Mouse (Mus musculus) spleen, adult 18-20 months (tissue): Measurements from ENCODE around the gene Rmdn2.
A peak's percentile ranks its signal among the peaks of the same experiment; 100 is the strongest.

Source experiments
- DNase-seq, 2 experiments: peaks; one replicate each; pipeline ENCODE4 v3.0.0; 2022; ENCODE audit warnings: mixed read lengths in 2 of 2

The Rmdn2 gene

GRCm38 (mm10) chr17:79611545-79611944 is at the start of gene Rmdn2:
TSS of gene Rmdn2 (plus strand) at chr17:79611863.
- DNase-seq = no peak

GRCm38 (mm10) chr17:79563067-79563620 is 48.5 kb upstream of the Rmdn2 start:
- DNase-seq = no peak

- no peak for DNase-seq
Observed at GRCm38 (mm10) chr17:79563721-79564120, 47.9 kb upstream of the Rmdn2 start.

DNA sequence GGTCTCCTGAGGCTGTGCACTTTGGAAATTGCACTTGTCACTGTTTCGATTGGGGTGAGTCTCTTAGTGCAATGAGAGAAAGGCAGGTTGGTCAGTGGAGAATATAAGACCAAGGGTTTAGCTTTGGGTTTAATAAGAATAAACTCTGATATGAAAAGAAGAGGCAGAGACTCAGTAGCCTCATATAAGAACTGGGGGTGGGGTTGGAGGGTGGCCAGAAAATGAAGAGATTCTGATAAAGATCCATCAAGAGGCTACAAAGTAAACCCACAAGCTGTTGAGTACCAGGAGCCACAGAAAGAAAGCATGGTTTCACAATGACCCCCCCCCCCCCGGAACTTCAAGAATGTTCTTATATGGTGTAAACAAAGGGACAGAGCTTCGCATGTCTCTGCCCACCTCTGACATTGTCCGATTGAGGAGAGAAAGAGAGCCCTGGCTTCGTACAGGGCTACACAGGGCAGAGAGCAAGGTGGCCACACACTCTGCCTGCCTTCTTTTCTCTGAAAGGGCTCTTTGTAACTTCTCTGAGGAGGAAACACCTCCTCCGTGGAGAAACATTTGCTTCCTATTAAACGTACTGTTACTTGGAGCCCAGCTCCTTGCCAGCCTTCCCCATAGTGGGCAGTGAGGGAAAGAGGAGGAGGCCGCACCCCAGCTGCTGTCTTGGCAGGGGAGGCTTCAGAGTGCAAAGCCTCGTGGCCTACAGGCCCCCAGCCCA is 46.3 kb upstream of the Rmdn2 start:
- no peak for DNase-seq

GRCm38 (mm10) chr17:79568401-79568800 is 43.3 kb upstream of the Rmdn2 start:
- no peak for DNase-seq

- no peak for DNase-seq
Observed at GRCm38 (mm10) chr17:79578328-79578727, 33.3 kb upstream of the Rmdn2 start.

DNA sequence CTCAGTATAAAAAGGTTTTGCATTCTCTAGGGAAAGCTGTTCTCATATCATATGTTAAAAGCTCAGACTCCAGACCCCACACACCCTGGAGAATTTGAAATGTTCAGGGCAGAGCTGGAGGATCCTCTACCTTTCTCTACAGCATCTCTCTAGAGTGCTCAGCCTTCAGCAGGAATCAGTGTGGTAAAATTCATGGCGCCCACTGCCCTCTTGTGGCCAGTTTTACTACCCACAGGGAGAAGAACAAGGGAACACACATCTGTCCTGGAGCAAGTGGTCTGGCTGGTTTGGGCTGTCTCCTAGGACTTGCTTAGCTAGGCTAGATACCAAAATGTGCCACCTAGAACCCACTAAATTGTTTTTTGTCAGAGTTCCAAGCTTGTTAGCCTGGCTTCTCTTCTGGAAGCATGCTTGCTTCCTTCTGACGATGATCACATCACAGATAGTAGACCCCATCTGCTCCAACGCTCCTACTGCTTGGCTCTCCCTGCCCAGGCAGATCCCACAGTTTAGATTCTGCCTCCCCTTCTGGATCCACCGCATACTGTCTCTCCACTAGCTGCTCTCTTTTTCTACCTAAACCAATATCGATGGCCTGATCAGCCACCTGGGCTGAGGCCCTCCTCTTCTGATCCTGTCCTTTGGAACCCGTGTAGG is 31.3 kb upstream of the Rmdn2 start:
- peak; percentile 21 to 67 for DNase-seq

DNA sequence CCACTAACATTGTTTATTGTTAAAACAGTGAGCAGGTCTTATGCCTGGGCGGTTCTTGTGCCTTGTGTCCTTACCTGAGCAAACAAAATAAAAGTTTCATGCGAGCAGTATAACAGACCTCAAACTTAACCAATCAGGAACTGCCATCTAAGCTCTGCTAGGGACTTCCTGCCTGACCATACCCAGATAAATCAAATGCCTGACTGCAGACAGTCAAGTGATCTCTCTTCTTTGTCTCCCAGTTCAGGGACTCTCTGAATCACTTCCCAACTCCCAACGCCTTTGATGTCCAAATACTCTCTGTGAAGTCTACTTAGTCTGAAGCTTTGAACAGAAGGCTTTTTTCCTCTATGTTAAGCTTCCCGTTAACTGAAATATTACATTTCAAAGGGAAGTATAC is 28.2 kb upstream of the Rmdn2 start:
- no peak for DNase-seq

- no peak for DNase-seq
Observed at GRCm38 (mm10) chr17:79584246-79584800, 27.3 kb upstream of the Rmdn2 start.

DNA sequence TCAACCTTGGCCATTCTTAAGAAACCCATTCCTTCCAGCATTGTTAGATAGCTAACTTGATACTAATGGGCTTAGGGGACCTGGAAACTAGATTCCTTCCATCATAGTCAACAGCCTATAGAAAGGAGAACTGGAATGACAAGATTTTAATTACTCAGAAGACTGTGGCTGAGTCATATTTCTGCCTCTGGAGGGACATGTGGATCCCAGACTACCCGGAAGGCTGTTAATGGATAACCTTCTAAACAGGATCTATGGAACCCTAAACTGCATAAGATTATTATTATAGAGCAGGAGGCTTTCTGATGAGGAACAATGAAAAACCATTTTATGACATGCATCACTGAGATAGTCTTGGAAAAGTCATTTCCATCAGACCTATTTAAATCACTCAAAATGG is 21.8 kb upstream of the Rmdn2 start:
- DNase-seq = no peak

- DNase-seq = no peak
Observed at GRCm38 (mm10) chr17:79595996-79596395, 15.7 kb upstream of the Rmdn2 start.

- no peak for DNase-seq
Observed at GRCm38 (mm10) chr17:79598151-79598550, 13.5 kb upstream of the Rmdn2 start.

DNA sequence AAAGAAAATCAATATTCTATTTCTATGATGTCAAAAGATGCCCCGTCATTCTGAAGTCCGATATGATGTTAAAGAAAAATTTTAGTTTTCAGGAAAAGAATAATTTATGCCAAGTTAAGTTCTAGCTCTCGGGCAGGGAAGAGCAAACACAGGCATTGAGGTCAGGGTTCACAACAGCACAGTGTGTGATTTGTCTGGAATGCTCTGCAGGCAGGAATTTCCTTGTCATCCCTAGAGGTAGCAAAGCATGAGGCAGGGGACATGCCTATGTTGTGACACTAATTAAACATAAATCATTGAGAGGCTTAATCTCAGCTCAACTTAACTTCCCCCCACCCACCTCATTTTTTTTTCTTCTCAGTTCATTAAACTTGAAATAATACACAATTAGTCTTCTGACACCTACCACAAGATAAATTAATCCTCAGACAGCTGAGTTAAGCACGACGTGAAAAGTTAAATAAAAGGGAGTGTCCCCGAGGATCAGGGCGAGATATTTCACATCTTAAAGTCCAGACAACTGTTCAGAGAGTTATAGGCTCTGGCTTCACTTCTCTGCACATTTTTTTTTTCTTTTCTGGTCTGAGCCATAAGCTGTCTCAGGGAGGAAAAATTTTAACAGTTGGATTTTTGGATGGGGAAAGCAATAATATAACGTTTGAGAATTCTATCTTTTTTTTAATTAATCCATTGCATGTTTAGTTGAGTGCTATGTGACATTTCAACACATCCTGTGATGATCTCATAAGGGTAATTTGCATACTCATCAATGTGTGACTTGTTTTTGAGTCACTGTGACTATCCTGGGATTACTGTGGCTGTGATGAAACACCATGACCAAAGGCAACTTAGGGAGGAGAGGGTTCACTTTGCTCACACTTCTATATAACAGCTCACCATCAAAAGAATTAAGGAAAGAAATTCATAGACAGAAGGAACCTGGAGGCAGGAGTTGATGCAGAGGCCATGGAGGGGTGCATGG is 12.8 kb upstream of the Rmdn2 start:
- no peak for DNase-seq

- DNase-seq = no peak
Observed at GRCm38 (mm10) chr17:79600108-79600507, 11.6 kb upstream of the Rmdn2 start.

- DNase-seq = no peak
Observed at GRCm38 (mm10) chr17:79602381-79602780, 9.3 kb upstream of the Rmdn2 start.

GRCm38 (mm10) chr17:79603427-79603826 is 8.2 kb upstream of the Rmdn2 start:
- DNase-seq = no peak

DNA sequence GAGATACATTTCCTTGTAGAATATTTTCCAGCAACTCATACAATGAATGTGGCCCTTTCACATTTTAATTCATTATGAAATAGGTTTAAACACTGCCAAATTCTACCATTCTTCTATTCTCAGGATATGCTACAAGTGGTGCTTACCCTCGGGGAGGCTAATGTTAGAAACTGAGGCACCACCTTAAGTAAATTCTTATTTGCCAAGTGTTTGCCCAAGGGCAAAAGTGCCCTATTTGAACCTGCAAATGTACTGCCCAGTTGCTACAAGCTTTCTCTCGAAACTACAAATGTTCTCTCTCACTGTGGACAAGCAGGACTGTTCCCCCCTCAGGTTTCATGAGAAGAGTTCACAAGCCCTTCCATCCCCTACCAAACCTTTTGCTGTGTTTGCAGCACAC is 5.9 kb upstream of the Rmdn2 start:
- no peak for DNase-seq

DNA sequence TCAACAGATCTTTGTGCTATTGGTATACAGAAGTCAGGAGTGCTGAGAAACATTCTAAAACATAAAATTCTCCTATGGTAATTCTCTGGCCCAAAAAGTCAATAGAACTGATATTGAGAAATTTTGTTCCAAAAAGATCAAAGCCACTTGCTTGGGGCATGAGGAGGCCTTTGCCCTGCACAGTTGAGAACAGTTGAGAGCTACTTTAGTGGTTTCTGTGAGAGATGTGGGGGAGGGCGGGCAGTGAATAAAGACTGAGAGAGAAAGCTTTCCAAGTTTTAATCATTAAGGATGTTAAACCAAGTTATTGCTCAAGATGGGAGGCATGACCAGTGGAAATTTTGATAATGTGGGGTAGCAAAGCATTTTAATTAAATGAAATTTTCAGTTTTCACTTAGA is 2.0 kb upstream of the Rmdn2 start:
- no peak for DNase-seq

GRCm38 (mm10) chr17:79610163-79610755 is 1.4 kb upstream of the Rmdn2 start:
- no peak for DNase-seq

DNA sequence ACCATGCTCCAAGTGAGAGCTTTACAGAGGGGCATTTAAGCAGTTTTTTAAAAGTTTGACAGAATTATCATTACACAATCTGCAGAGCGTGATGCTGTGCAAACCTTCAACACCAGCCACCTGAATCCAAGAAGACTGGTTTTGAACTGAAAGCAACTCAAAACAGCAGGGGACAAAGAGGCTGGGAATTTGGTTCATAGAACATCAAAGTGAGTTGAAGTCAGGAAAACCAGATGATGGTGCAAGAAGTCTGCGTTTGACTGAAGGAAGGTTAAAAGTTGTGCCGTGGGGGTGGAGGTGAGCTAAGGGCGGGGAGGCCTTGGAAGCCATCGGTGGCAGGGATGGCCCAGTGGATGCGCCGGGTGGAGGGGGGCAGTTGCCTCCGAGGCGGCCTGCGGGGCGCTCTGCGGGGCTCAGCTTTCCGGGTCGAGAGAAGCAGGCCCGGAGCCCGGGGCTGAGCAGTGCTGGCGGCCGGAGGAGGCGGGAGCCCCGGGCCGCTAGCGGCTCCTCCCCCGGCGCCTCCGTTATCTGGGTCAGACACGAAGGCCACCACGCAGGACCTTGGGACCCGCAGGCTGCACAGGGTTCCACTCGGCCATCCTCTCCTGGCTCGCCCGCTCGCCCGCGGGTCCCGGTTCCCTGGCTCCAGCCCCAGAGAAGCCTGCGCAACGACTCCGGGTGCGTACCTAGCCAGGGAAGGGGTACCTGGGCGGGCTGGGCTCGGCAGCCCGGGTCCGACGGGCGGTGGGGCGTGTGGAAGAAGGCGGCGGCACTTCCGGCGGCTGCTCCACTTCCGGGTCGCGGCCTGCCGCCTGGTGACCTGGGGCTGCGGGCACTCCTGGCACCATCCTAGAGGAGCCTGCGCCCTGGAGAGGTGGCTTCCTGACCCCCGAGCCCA is 3.3 kb downstream of the Rmdn2 start:
- DNase-seq = peak; percentile 54 to 71

- no peak for DNase-seq
Observed at GRCm38 (mm10) chr17:79615897-79616296, 4.2 kb downstream of the Rmdn2 start.
